Mouse (Mus musculus): ENCODE data around the gene Olfr1033. TPM values are rescaled to one million over a fixed set of nuclear protein-coding genes. Genes with fewer than 3 reads are reported as not detected.

Olfr1033 gene
- 0.12 TPM in 1 of 2 replicates, not detected in the other for polyA plus RNA-seq (2012; rRNA removed)

GRCm38 (mm10) chr2:86020406-86020805 is at the start of gene Olfr1033:
Gene Olfr1033 (plus strand): TSS chr2:86020633.

GRCm38 (mm10) chr2:85973595-85973994 is 46.8 kb upstream of the Olfr1033 start, which contains the start of gene Olfr1029:
Gene Olfr1029 (plus strand): TSS chr2:85973895.

GRCm38 (mm10) chr2:85978976-85979375 is 41.5 kb upstream of the Olfr1033 start, which contains the start of gene Olfr1030:
Gene Olfr1030 (plus strand): TSS chr2:85979276.

GRCm38 (mm10) chr2:85990004-85990403 is 30.4 kb upstream of the Olfr1033 start, which contains the start of gene Olfr1031:
Gene Olfr1031 (plus strand): TSS chr2:85990304.

GRCm38 (mm10) chr2:86005240-86005639 is 15.2 kb upstream of the Olfr1033 start, which contains the start of gene Olfr1032:
Gene Olfr1032 (plus strand): TSS chr2:86005540.

GRCm38 (mm10) chr2:86045561-86045960 is 25.1 kb downstream of the Olfr1033 start, which contains the start of gene Olfr1034:
Gene Olfr1034 (plus strand): TSS chr2:86045861.

GRCm38 (mm10) chr2:86073692-86074091 is 53.3 kb downstream of the Olfr1033 start, which contains the start of gene Olfr1036:
Gene Olfr1036 (plus strand): TSS chr2:86073992.

GRCm38 (mm10) chr2:86087285-86087684 is 66.9 kb downstream of the Olfr1033 start, which contains the start of gene Olfr1037:
Gene Olfr1037 (minus strand): TSS chr2:86087385.

Other genes starting within 250 kb of the Olfr1033 start
- gene Olfr1014, start 247.9 kb upstream of the Olfr1033 start, polyA plus RNA-seq (2012; rRNA removed) = not detected in 2 replicates
- not detected in 2 replicates for gene Olfr1015, start 238.6 kb upstream of the Olfr1033 start, polyA plus RNA-seq (2012; rRNA removed)
- gene Olfr1016, start 218.1 kb upstream of the Olfr1033 start, polyA plus RNA-seq (2012; rRNA removed) = not detected in 2 replicates
- gene Olfr1018, start 202.2 kb upstream of the Olfr1033 start, polyA plus RNA-seq (2012; rRNA removed) = not detected in 2 replicates
- not detected in 2 replicates for gene Olfr1019, start 175.2 kb upstream of the Olfr1033 start, polyA plus RNA-seq (2012; rRNA removed)
- gene Olfr1020, start 173.6 kb upstream of the Olfr1033 start, polyA plus RNA-seq (2012; rRNA removed) = not detected in 2 replicates
- gene Olfr1022, start 152.0 kb upstream of the Olfr1033 start, polyA plus RNA-seq (2012; rRNA removed) = not detected in 2 replicates
- not detected in 2 replicates for gene Olfr1023, start 135.0 kb upstream of the Olfr1033 start, polyA plus RNA-seq (2012; rRNA removed)
- not detected in 2 replicates for gene Olfr1024, start 115.6 kb upstream of the Olfr1033 start, polyA plus RNA-seq (2012; rRNA removed)
- not detected in 2 replicates for gene Olfr1025-ps1, start 105.4 kb upstream of the Olfr1033 start, polyA plus RNA-seq (2012; rRNA removed)
- gene Olfr1026, start 99.1 kb upstream of the Olfr1033 start, polyA plus RNA-seq (2012; rRNA removed) = not detected in 2 replicates
- not detected in 2 replicates for gene Olfr1028, start 70.2 kb upstream of the Olfr1033 start, polyA plus RNA-seq (2012; rRNA removed)
- gene Olfr1029, start 46.7 kb upstream of the Olfr1033 start, polyA plus RNA-seq (2012; rRNA removed) = not detected in 2 replicates
- not detected in 2 replicates for gene Olfr1030, start 41.4 kb upstream of the Olfr1033 start, polyA plus RNA-seq (2012; rRNA removed)
- not detected in 2 replicates for gene Olfr1031, start 30.3 kb upstream of the Olfr1033 start, polyA plus RNA-seq (2012; rRNA removed)
- not detected in 2 replicates for gene Olfr1032, start 15.1 kb upstream of the Olfr1033 start, polyA plus RNA-seq (2012; rRNA removed)
- 0.02 TPM in 1 of 2 replicates, not detected in the other for gene Olfr1034, start 25.2 kb downstream of the Olfr1033 start, polyA plus RNA-seq (2012; rRNA removed)
- gene Olfr1036, start 53.4 kb downstream of the Olfr1033 start, polyA plus RNA-seq (2012; rRNA removed) = not detected in 2 replicates
- gene Olfr1037, start 66.8 kb downstream of the Olfr1033 start, polyA plus RNA-seq (2012; rRNA removed) = not detected in 2 replicates
- not detected in 2 replicates for gene Olfr1039, start 115.3 kb downstream of the Olfr1033 start, polyA plus RNA-seq (2012; rRNA removed)
- not detected in 2 replicates for gene Olfr1040, start 126.1 kb downstream of the Olfr1033 start, polyA plus RNA-seq (2012; rRNA removed)
- not detected in 2 replicates for gene Olfr1042, start 141.2 kb downstream of the Olfr1033 start, polyA plus RNA-seq (2012; rRNA removed)
- not detected in 2 replicates for gene Olfr1043, start 146.9 kb downstream of the Olfr1033 start, polyA plus RNA-seq (2012; rRNA removed)
- gene Olfr1044, start 157.2 kb downstream of the Olfr1033 start, polyA plus RNA-seq (2012; rRNA removed) = not detected in 2 replicates
- gene Olfr52, start 165.1 kb downstream of the Olfr1033 start, polyA plus RNA-seq (2012; rRNA removed) = not detected in 2 replicates
- not detected in 2 replicates for gene Olfr1045, start 182.4 kb downstream of the Olfr1033 start, polyA plus RNA-seq (2012; rRNA removed)
- not detected in 2 replicates for gene Olfr1046, start 198.7 kb downstream of the Olfr1033 start, polyA plus RNA-seq (2012; rRNA removed)
- not detected in 2 replicates for gene Olfr1047, start 210.8 kb downstream of the Olfr1033 start, polyA plus RNA-seq (2012; rRNA removed)
- gene Olfr1048, start 219.7 kb downstream of the Olfr1033 start, polyA plus RNA-seq (2012; rRNA removed) = not detected in 2 replicates
- not detected in 2 replicates for gene Olfr1049, start 237.7 kb downstream of the Olfr1033 start, polyA plus RNA-seq (2012; rRNA removed)